Mouse (Mus musculus): ENCODE data around the gene Rmi1.

DNA sequence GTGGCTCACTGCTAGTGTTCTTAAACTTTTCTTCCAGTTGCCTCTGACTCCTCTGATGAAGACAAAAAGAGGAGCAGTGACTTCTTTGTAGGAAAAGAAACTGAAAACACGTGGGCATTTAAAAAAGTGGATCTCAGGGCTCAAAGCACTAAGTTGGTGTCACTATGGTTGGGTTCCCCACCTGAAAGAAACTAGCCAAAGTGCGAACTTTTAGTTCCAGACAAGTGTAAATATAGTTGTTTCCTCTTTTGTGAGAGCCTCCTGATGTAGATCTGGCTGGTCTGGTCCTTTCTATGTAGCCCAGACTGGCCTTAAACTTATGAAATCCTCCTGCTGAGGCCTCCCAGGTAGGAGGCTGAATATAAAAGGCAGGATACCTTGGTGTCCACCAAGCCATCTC, 44.5 kb downstream of the Rmi1 start:
- TF ChIP-seq MAZ (IDR thresholded peaks at IDR 0.05; ENCODE audit: low read depth, low read length) = no peak
- no peak for TF ChIP-seq CTCF (IDR thresholded peaks at IDR 0.05 in 2 of 3, conservative IDR thresholded peaks at IDR 0.05 in 1 of 3; ENCODE audit: control insufficient read depth in 1 of 3, insufficient read depth in 1 of 3, low read depth in 2 of 3, low read length in 3 of 3, poor library complexity in 1 of 3, severe bottlenecking in 1 of 3)
- no peak for TF ChIP-seq ETS1 (IDR thresholded peaks at IDR 0.05; ENCODE audit: low read depth, low read length)
- TF ChIP-seq GATA1 (IDR thresholded peaks at IDR 0.05; ENCODE audit: low read depth, low read length) = no peak

Measured in MEL (cell line).